Mouse (Mus musculus) urinary bladder, postnatal 36 days (tissue): ENCODE data around the gene Btg2.
A peak's percentile ranks its signal among the peaks of the same experiment; 100 is the strongest.

Experiments used
- DNase-seq, 2 experiments: peaks; one replicate each; pipeline ENCODE4 v3.0.0; 2022; ENCODE audit warnings: low spot score in 2 of 2, mixed read lengths in 1 of 2

The Btg2 gene

GRCm38 (mm10) chr1:134097956-134098725 is 19.2 kb upstream of the Btg2 start:
- peak; percentile 59 to 72 for DNase-seq

GRCm38 (mm10) chr1:134097080-134097855 is 18.3 kb upstream of the Btg2 start:
- no peak for DNase-seq

GRCm38 (mm10) chr1:134096264-134096934 is 17.5 kb upstream of the Btg2 start:
- peak in 1 of 2 experiments; percentile 42 for DNase-seq

- DNase-seq = no peak
Observed at GRCm38 (mm10) chr1:134095721-134096120, 16.8 kb upstream of the Btg2 start.

- DNase-seq = no peak
Observed at GRCm38 (mm10) chr1:134095033-134095612, 16.2 kb upstream of the Btg2 start.

GRCm38 (mm10) chr1:134093771-134094526 is 15.0 kb upstream of the Btg2 start:
- no peak for DNase-seq

- peak; percentile 92 to 94 for DNase-seq
Observed at GRCm38 (mm10) chr1:134092852-134093770, 14.2 kb upstream of the Btg2 start.

GRCm38 (mm10) chr1:134092368-134092767 is 13.4 kb upstream of the Btg2 start:
- no peak for DNase-seq

GRCm38 (mm10) chr1:134091851-134092250 is 12.9 kb upstream of the Btg2 start:
- no peak for DNase-seq

- no peak for DNase-seq
Observed at GRCm38 (mm10) chr1:134089074-134089473, 10.2 kb upstream of the Btg2 start.

GRCm38 (mm10) chr1:134086811-134087398 is 8.0 kb upstream of the Btg2 start:
- DNase-seq = no peak

- no peak for DNase-seq
Observed at GRCm38 (mm10) chr1:134086017-134086416, 7.1 kb upstream of the Btg2 start.

- no peak for DNase-seq
Observed at GRCm38 (mm10) chr1:134084128-134084527, 5.2 kb upstream of the Btg2 start.

GRCm38 (mm10) chr1:134083676-134084075 is 4.8 kb upstream of the Btg2 start:
- no peak for DNase-seq

GRCm38 (mm10) chr1:134082987-134083516 is 4.1 kb upstream of the Btg2 start:
- DNase-seq = no peak

GRCm38 (mm10) chr1:134080881-134081450 is 2.0 kb upstream of the Btg2 start:
- DNase-seq = no peak

- no peak for DNase-seq
Observed at GRCm38 (mm10) chr1:134080406-134080805, 1.5 kb upstream of the Btg2 start.

- DNase-seq = no peak
Observed at GRCm38 (mm10) chr1:134079477-134080163, 700 bp upstream of the Btg2 start.
